Mouse (Mus musculus) megakaryocyte, embryonic 14.5 days (primary cell): ENCODE results near the gene Depdc1b. TPM values are rescaled to one million over a fixed set of nuclear protein-coding genes. Genes with fewer than 3 reads are reported as not detected.
A peak's percentile ranks its signal among the peaks of the same experiment; 100 is the strongest.

Experiments
- H3K27me3 ChIP-seq: replicated peaks from 2 replicates; pipeline ENCODE3; 2012; ENCODE audit warnings: inconsistent platforms
- H3K36me3 ChIP-seq: replicated peaks from 2 replicates; pipeline ENCODE3; 2012; ENCODE audit warnings: low read length, inconsistent platforms, mixed read lengths
- H3K4me1 ChIP-seq: 2 replicates; pipeline ENCODE4 v1.6.1; 2012; ENCODE audit warnings: inconsistent platforms
- H3K4me3 ChIP-seq: replicated peaks from 2 replicates; pipeline ENCODE3; 2012; ENCODE audit warnings: moderate library complexity, mild to moderate bottlenecking, inconsistent platforms
- H3K9me3 ChIP-seq: 2 replicates; pipeline ENCODE4 v1.6.1; 2012; ENCODE audit warnings: inconsistent platforms
- FLI1 ChIP-seq: IDR thresholded peaks from 2 replicates; pipeline ENCODE4 v1.6.1; 2012; ENCODE audit warnings: low read length, inconsistent platforms, mixed read lengths
- GATA1 ChIP-seq: IDR thresholded peaks from 3 replicates; pipeline ENCODE4 v1.6.1; 2012; ENCODE audit warnings: mixed read lengths, low read length, inconsistent platforms, borderline replicate concordance
- polyA plus RNA-seq: library from polyadenylated mRNA; stranded (reverse); fragments of >175 nt; gene quantifications from 2 replicates; pipeline ENCODE4 v1.2.3, GENCODE M21; 2012; ENCODE audit warnings: low replicate concordance; ENCODE audit not compliant: insufficient read depth

Depdc1b gene
- polyA plus RNA-seq, 1 experiment: 4.7 TPM

DNA sequence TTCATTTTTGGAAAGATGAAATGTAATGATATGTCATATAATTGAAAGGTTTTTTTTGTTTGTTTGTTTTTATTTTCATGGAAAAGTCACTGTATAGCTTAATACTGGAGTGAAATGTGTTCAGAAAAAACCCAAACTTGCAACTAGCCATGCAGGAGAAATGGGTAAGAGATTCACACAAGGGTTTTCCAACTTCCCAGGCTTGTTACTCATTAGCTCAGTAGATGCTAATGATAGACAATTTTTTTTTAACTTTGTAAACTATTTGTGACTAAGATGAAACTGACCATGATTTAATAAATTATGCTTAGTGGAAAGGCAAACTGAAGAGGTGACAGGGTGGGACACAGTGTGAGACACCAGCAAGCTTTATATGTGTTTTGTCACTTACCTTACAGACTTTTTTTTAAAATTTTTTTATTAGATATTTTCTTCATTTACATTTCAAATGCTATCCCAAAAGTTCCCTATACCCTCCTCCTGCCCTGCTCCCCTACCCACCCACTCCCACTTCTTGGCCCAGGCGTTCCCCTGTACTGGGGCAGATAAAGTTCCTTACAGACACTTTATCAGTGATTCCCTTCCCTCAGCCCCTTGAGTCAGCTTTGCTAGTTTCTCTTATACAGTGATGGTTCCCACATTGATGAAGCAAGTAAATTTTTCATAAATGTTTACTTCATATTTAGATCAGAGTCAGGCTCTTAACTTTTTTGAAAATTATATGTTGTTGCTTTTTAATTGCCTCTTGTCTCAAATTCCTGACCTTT, 102.8 kb downstream of the Depdc1b start:
- no peak for TF ChIP-seq FLI1
- no peak for TF ChIP-seq GATA1

DNA sequence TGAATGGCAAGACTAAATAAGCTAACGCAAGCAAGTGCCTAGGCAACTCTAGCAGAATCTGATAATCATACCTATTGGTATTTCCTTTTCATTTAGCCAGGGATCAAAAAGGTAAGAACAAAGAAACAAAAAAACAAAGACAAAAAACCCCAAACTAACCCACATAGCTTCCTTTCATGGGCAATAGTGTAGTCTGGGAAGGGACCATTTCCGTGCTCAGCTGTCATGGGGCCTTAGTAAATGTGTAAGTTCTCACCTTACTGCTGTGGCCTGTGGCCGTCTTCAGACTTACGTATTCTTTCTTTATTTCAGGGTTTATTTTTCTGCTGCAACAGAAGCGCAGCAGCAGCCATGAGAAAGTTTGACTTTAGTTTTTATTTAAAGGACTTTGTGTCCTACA, 110.2 kb downstream of the Depdc1b start:
- no peaks in the 10 kb centered on the region for H3K4me1 ChIP-seq
- no peaks in the 10 kb centered on the region for H3K36me3 ChIP-seq
- H3K4me3 ChIP-seq: no peak overlapping the region
- no peaks in the 10 kb centered on the region for H3K9me3 ChIP-seq
- no peak for TF ChIP-seq FLI1
- no peak for TF ChIP-seq GATA1
- peaks cover 18% of the 10 kb centered on the region for H3K27me3 ChIP-seq

More for the DNA sequence above, 102.8 kb downstream of the Depdc1b start:
- Histone ChIP-seq H3K27me3 (peaks cover 5% of the 10 kb centered on the region), H3K9me3 (no peaks in the 10 kb centered on the region), H3K36me3 (no peaks in the 10 kb centered on the region), H3K4me3 (no peak overlapping the region), H3K4me1 (peaks cover 17% of the 10 kb centered on the region)

DNA sequence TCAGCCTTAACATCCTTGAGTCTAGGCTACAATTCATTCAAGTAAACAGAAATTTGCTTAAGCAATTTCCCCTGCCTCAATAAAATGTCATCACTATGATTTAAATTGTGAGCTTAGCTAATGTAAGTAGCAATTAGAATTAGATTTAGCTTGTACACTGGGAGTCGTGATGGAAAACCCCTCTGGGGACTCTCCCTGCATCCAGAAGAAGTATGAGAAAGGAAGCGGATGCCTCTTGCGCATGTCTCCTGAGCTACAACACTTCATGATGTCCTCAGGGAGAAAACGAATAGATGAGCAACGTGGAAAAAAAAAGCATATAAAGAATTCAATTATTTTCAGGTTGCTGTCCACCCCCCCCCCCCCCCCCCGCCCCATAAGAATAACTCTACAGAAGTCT, 112.7 kb downstream of the Depdc1b start:
- peaks cover 15% of the 10 kb centered on the region for H3K27me3 ChIP-seq

DNA sequence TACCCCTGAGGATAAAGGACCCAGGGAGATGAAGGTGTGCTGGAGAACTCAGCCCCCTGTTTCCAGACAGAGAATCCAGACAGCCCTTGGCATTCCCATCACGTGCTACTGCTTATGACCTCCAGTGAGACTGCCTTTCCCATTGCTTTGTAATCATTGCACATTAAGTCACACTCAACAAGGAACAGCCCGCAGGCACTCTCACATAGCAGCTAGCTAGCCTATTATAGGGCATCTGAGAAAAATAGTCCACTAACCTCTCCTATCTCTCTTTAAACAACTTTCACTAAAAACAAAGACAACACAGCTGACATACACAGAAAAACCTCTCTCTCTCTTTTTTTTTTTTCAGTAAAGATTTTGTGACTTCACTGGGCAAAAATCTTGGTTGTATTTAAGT, 113.5 kb downstream of the Depdc1b start:
- Histone ChIP-seq H3K9me3 (peaks cover 5% of the 10 kb centered on the region), H3K4me3 (no peak overlapping the region), H3K36me3 (no peaks in the 10 kb centered on the region), H3K27me3 (peaks cover 9% of the 10 kb centered on the region), H3K4me1 (peaks cover 1% of the 10 kb centered on the region)
- no peak for TF ChIP-seq GATA1
- no peak for TF ChIP-seq FLI1

More for the DNA sequence above, 112.7 kb downstream of the Depdc1b start:
- no peak for TF ChIP-seq FLI1
- no peak for TF ChIP-seq GATA1
- no peaks in the 10 kb centered on the region for H3K36me3 ChIP-seq
- H3K4me1 ChIP-seq: no peaks in the 10 kb centered on the region
- H3K4me3 ChIP-seq: no peak overlapping the region
- peaks cover 5% of the 10 kb centered on the region for H3K9me3 ChIP-seq

DNA sequence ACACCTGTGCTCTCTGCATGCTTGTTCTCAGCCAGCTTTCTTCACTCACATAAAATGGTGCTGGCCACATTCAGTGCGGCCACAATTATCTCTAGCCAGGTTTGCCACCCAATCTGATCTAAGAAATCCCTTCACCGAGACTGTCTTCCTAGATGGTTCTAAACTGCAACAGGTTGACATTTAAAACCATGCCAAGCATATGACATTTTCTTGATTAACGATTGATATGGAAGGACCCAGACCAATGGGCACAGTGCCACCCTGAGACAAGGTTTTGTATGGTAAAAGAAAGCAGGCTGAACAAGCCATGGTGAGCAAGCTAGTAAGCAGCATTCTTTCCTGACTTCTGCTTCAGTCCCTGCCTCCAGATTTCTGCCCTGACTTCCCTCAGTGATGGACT, 115.6 kb downstream of the Depdc1b start:
- no peak overlapping the region for H3K4me3 ChIP-seq

DNA sequence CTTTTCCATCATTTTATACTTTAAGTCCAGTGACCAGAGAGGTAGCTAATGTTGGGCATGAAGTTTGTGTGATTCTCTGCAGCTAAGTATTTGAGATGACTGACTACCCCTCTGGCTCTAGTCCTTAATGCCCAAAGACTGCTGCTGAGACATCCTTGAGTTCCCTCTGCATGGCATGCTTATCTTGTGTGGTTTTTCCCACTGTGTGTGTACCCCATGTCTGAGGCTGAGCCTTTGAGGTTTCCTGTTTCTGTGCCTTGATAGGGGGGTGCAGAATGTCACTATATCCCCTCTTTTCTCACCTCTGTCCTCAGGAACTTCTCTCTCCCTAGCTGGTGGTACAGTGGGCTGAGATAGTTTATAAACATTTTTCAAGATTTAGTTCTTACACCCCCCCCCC, 119.6 kb downstream of the Depdc1b start:
- Histone ChIP-seq H3K4me1 (peaks cover 21% of the 10 kb centered on the region), H3K36me3 (peaks cover 3% of the 10 kb centered on the region), H3K4me3 (no peak overlapping the region), H3K9me3 (peaks cover 9% of the 10 kb centered on the region), H3K27me3 (peaks cover 4% of the 10 kb centered on the region)
- TF ChIP-seq GATA1: peak; percentile 39; the same call in 1 of the 3 replicates
- TF ChIP-seq FLI1: no peak

More for the DNA sequence above, 115.6 kb downstream of the Depdc1b start:
- TF ChIP-seq GATA1 (no peak), FLI1 (no peak)
- Histone ChIP-seq H3K36me3 (no peaks in the 10 kb centered on the region), H3K9me3 (peaks cover 5% of the 10 kb centered on the region), H3K4me1 (peaks cover 21% of the 10 kb centered on the region), H3K27me3 (peaks cover 8% of the 10 kb centered on the region)

DNA sequence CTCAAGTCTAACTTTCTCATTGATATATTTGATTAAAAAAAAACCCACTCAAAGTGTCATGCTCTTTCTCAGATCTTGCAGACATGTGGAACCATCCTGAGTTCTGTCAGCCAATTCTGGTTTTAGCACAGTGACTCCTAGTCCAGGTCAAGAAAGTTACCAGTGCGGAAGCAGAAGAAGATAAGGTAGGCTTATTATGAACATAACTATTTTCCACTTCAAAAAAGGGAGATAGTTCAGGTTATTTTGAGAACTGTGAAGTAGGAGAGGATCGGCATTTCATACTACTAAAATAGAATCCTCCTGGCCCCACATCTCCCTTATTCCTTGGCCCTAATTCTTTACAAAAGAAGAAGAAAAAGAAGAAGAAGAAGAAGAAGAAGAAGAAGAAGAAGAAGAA, 121.3 kb downstream of the Depdc1b start:
- TF ChIP-seq GATA1 (no peak), FLI1 (no peak)
- no peak overlapping the region for H3K4me3 ChIP-seq
- H3K4me1 ChIP-seq: peaks cover 21% of the 10 kb centered on the region
- H3K36me3 ChIP-seq: peaks cover 3% of the 10 kb centered on the region
- peaks cover 2% of the 10 kb centered on the region for H3K27me3 ChIP-seq
- peaks cover 4% of the 10 kb centered on the region; the same call in 1 of the 2 replicates for H3K9me3 ChIP-seq

DNA sequence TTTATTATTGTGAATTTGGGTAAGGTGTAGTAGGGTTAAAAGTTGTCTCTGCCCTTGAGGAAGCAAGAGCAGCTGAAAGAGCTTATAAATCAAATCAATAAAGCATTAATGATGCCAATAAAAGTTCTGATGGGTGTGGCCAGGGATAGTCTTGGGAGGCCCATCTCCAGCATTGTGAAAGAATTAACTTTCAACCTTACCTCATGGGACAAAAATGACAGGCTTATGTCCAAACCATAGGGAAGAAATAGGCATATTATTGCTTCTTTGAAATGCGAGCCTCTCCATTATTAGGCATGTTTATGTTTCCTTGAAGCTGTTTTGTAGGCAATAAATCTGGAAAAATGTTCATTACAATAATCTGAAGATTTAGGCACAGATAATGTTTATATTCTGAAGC, 122.9 kb downstream of the Depdc1b start:
- H3K4me1 ChIP-seq: peaks cover 25% of the 10 kb centered on the region
- peaks cover 4% of the 10 kb centered on the region; the same call in 1 of the 2 replicates for H3K9me3 ChIP-seq
- no peak overlapping the region for H3K4me3 ChIP-seq
- H3K27me3 ChIP-seq: peaks cover 3% of the 10 kb centered on the region
- peaks cover 3% of the 10 kb centered on the region for H3K36me3 ChIP-seq
- TF ChIP-seq FLI1: no peak
- TF ChIP-seq GATA1: no peak

DNA sequence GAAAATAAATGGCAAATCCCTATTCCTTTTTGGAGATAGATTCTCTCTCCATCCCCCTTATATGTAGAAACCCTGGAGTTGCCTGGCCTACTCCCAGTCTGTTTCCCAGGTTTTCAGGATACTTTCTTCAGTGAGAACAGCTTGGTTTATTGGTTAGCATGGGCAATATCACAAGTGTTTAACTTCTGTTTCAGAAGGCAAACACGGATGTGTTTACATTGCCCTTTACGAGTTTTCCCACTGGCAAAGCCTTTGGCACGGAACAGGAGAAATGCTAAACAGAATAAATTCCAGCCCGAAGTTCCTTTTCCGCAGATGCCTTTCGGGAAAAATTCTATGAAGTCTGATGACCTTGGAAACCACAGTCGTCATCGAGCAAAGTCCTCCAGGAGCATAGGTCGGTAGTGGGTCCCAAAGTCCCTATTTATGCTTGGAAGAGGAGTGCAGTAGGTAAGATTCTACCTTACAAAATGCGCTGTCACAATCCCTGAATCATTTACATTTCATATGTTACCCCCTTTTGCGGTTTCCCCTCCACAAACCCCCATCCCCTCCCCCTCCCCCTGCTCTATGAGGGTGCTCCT, 132.3 kb downstream of the Depdc1b start:
- Histone ChIP-seq H3K9me3 (no peaks in the 10 kb centered on the region), H3K4me1 (peaks cover 38% of the 10 kb centered on the region), H3K27me3 (peaks cover 4% of the 10 kb centered on the region), H3K4me3 (no peak overlapping the region), H3K36me3 (no peaks in the 10 kb centered on the region)
- TF ChIP-seq FLI1 (no peak), GATA1 (no peak)
